Comparison of ENCODE assay signal across 8 mouse cellular contexts in genomic region chrX:50576824-50577223, GRCm38 (mm10).
DNase-seq lines count a peak whose midpoint lies in the region; ATAC-seq and TF ChIP-seq lines count a peak whose summit lies in the region.

No protein-coding gene starts in this region.

- no peaks in the 10 kb centered on the region for H3K27me3 ChIP-seq in intestine, postnatal 0 days (replicated peaks; ENCODE audit: control insufficient read depth, insufficient read depth, low read length)
- H3K27me3 ChIP-seq in lung, embryonic 16.5 days (ENCODE audit: control insufficient read depth, insufficient read depth, low read depth, low read length) = no peaks in the 10 kb centered on the region
- no peaks in the 10 kb centered on the region for H3K27me3 ChIP-seq in thymus, adult 2 months (ENCODE audit: control insufficient read depth, insufficient read depth, low read length)

- 53% methylated on average over 7 of the region's 7 CpGs for WGBS in intestine, postnatal 0 days
- 59% methylated on average over 7 of the region's 7 CpGs for WGBS in lung, embryonic 16.5 days
- 96% methylated on average over 7 of the region's 7 CpGs for WGBS in thymus, adult 2 months

- no peak overlapping the region for H3K4me2 ChIP-seq in intestine, postnatal 0 days (replicated peaks; ENCODE audit: low read depth)
- H3K4me2 ChIP-seq in lung, embryonic 16.5 days (ENCODE audit: low read depth, low read length) = peak overlapping the region; percentile 27; the same call in 1 of the 2 replicates

- H3K9me3 ChIP-seq in intestine, postnatal 0 days (ENCODE audit: control insufficient read depth) = no peaks in the 10 kb centered on the region
- H3K9me3 ChIP-seq in lung, embryonic 16.5 days (ENCODE audit: control insufficient read depth, low read length) = no peaks in the 10 kb centered on the region

- H3K9ac ChIP-seq in intestine, postnatal 0 days (ENCODE audit: low read depth, low read length) = no peak overlapping the region
- no peak overlapping the region; the same call in 1 of the 2 replicates for H3K9ac ChIP-seq in lung, embryonic 16.5 days (ENCODE audit: low read length)

- peak in 1 of 2 experiments; percentile 81 for DNase-seq in layer of hippocampus, adult 2 months (ENCODE audit: low spot score in 2 of 2)
- DNase-seq in layer of hippocampus, adult 11-12 months (ENCODE audit: low spot score) = no peak
- peak; percentile 35 for DNase-seq in c-Kit-positive CD71-positive TER-119-positive erythroid progenitor cells, embryonic 14.5 days (ENCODE audit: low spot score)
- DNase-seq in ovary, postnatal 36 days (ENCODE audit: low spot score) = peak; percentile 79
- no peak for DNase-seq in thymus, adult 2 months

- no peak overlapping the region for H3K27ac ChIP-seq in layer of hippocampus, adult 2 months
- no peak overlapping the region for H3K27ac ChIP-seq in intestine, postnatal 0 days (ENCODE audit: low read depth, low read length)
- no peak overlapping the region for H3K27ac ChIP-seq in lung, embryonic 16.5 days (ENCODE audit: low read length)
- H3K27ac ChIP-seq in thymus, adult 2 months (ENCODE audit: control insufficient read depth, insufficient read depth, low read length) = no peak overlapping the region

- H3K4me3 ChIP-seq in layer of hippocampus, adult 2 months = no peak overlapping the region
- no peak overlapping the region for H3K4me3 ChIP-seq in intestine, postnatal 0 days (ENCODE audit: low read depth, low read length)
- peak overlapping the region; percentile 34; the same call in 1 of the 2 replicates for H3K4me3 ChIP-seq in lung, embryonic 16.5 days (ENCODE audit: low read length)
- no peak overlapping the region for H3K4me3 ChIP-seq in thymus, adult 2 months (ENCODE audit: control insufficient read depth, insufficient read depth, low read length)

- H3K4me1 ChIP-seq in intestine, postnatal 0 days (replicated peaks; ENCODE audit: control insufficient read depth, insufficient read depth, low read length) = no peaks in the 10 kb centered on the region
- no peaks in the 10 kb centered on the region for H3K4me1 ChIP-seq in lung, embryonic 16.5 days (replicated peaks; ENCODE audit: control insufficient read depth, insufficient read depth, low read length)
- peaks cover 2% of the 10 kb centered on the region for H3K4me1 ChIP-seq in thymus, adult 2 months (replicated peaks; ENCODE audit: control insufficient read depth, insufficient read depth, low read length)

- 0 out of 2 replicates have a peak, but pooled peaks have one; percentile 22 for TF ChIP-seq CTCF in layer of hippocampus, adult 2 months (conservative IDR thresholded peaks at IDR 0.05)
- TF ChIP-seq CTCF in intestine, postnatal 0 days (IDR thresholded peaks at IDR 0.05; ENCODE audit: low read depth) = peak; percentile 75
- TF ChIP-seq CTCF in thymus, adult 2 months (IDR thresholded peaks at IDR 0.05; ENCODE audit: borderline replicate concordance, control insufficient read depth, extremely low read depth, insufficient read depth, low read length, poor library complexity) = no peak

- H3K36me3 ChIP-seq in intestine, postnatal 0 days (ENCODE audit: control insufficient read depth, insufficient read depth) = peaks cover 3% of the 10 kb centered on the region; the same call in 1 of the 2 replicates
- H3K36me3 ChIP-seq in lung, embryonic 16.5 days (ENCODE audit: control insufficient read depth, insufficient read depth, low read length) = no peaks in the 10 kb centered on the region
- H3K36me3 ChIP-seq in thymus, adult 2 months (ENCODE audit: control insufficient read depth, insufficient read depth, low read length) = no peaks in the 10 kb centered on the region

- no peak for TF ChIP-seq POLR2A in thymus, adult 2 months (IDR thresholded peaks at IDR 0.05; ENCODE audit: control insufficient read depth, extremely low read depth, insufficient read depth, low read length, poor library complexity)

- ATAC-seq in frontal cortex, adult (ENCODE audit: low TSS enrichment) = peak; percentile 52
- ATAC-seq in intestine, postnatal 0 days = peak; percentile 37; the same call in 1 of the 2 replicates
- ATAC-seq in lung, embryonic 16.5 days (ENCODE audit: low read depth) = peak; percentile 47

Comparison
In these comparisons a context has a peak if more than half of its experiments do, and no peak if none do; other contexts are left out.
1. DNase-seq: peak in c-Kit-positive CD71-positive TER-119-positive erythroid progenitor cells, embryonic 14.5 days (single experiment) and ovary, postnatal 36 days (single experiment); none in layer of hippocampus, adult 11-12 months (single experiment) and thymus, adult 2 months (single experiment).
2. Peak in every context shown above with its lines, with median percentiles within 50 percentile points of each other: ATAC-seq.